Mouse (Mus musculus): ENCODE measurements at regions not wholly inside any gene's neighbourhood (a gene's known extent, or its start where the extent isn't known, plus 50 kb on each side); places are given as distances from the start of the nearest gene placed in this dataset.

- TF ChIP-seq CTCF (IDR thresholded peaks at IDR 0.05; ENCODE audit: insufficient read depth, low read depth, low read length) = no peak
- TF ChIP-seq POLR2A (IDR thresholded peaks at IDR 0.05; ENCODE audit: insufficient read depth, low read depth, low read length) = no peak
Observed at GRCm38 (mm10) chr16:84584724-84585399, 69.9 kb downstream of the A730009L09Rik start.

Data from olfactory bulb, adult 2 months (tissue).